Mouse (Mus musculus): ENCODE data around the gene Trp53bp2. TPM values are rescaled to one million over a fixed set of nuclear protein-coding genes. Genes with fewer than 3 reads are reported as not detected.

Gene Trp53bp2
- 1 to 10 TPM; 6.5 to 7.5 (median 6.6) TPM for polyA plus RNA-seq (2017; shearing (Covaris generic))

- ATAC-seq: peak; percentile 91
Observed at GRCm38 (mm10) chr1:182408684-182409327, at the start of gene Trp53bp2. TSS of gene Trp53bp2 (plus strand) at chr1:182409172.

DNA sequence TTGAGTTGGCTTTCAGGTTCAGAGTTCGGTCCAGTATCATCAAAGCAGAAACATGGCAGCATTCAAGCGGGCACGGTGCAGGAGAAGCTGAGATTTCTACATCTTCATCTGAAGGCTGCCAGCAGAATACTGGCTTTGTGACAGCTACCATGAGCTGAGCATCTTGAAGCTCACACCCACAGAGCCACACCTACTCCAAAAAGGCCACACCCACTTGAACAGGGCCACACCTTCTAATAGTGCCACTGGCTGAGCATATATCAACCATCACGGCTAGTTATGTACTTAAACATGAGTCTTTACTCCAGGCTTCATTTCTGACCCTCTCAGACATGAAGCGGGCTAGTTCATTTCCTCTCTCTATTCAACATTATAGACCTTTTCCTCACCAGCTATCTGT lies 46.3 kb upstream of the Trp53bp2 start:
- peak; percentile 29 for ATAC-seq

DNA sequence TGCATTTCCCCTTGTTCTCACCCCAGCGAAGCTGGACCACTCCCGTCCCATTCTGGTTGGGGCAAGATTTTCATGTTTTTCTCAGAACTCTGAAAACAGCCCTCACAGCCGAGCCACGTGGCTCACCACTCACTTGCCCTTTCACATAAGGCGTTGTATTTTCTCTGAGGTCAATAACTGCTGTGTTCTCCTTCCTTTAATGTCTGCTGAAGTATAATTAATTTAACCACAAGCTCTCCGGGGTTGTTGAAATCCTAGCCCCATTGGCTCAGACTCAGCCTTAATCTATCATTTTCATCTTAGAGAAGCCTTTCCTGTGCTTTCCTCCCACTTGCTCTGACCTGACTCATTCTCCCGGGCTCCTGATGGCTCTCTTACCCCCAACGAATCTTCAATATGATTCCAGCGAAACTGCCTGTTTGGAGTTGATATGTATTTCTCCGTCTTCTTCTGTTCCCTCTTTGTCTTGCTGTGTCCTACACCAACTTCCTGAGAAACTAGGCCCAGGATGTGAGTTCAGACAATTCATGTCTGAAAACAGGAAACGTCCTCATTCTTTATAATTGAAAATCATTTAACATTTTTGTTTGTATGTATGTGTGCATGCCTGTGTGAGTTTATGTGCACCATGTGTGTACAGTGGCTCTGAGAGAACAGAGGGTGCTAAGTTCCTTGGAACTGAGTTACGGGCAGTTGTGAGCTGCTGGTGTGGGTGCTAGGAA lies 45.1 kb upstream of the Trp53bp2 start:
- peak; percentile 71 for ATAC-seq

DNA sequence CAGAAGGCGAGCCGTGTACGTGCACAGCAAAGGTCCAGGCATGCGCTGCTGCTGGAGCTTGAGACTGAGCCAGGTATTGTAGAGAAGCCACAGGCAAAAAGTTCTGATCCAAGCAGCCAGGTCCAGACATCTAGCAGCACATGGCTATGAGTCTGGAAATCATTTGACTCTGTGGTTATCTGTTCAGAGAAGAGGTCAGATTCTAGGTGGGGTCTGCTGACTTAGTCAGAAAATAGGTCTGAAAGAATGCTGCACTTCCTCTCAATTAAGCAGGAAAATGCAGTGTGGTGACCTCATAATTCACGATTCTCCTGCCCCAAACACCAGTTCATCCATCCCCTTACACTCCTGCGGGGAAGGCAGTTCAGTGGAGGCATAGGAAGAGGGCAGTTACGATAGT lies 40.7 kb upstream of the Trp53bp2 start:
- ATAC-seq: no peak

- no peak for ATAC-seq
Observed at GRCm38 (mm10) chr1:182368782-182369181, 40.2 kb upstream of the Trp53bp2 start.

DNA sequence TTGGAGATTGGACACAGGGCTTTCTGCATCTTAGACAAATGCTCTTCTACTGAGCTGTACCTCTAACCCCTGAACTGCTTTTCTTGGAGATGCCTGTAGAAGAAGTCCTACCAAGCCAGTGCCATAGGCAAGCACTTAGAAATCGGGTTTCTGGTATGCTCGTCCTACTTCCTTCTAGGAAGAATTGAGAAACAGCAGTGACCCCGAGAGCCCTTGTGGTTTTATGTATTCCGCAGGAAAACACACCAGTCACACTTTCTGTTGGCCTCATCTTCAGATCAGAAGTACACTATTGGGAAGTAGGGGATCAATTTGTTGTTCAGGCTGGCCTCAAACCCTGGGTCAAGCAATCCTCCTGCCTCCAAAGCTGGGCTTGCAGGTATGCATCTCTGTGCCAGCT lies 39.5 kb upstream of the Trp53bp2 start:
- ATAC-seq: peak; percentile 25

DNA sequence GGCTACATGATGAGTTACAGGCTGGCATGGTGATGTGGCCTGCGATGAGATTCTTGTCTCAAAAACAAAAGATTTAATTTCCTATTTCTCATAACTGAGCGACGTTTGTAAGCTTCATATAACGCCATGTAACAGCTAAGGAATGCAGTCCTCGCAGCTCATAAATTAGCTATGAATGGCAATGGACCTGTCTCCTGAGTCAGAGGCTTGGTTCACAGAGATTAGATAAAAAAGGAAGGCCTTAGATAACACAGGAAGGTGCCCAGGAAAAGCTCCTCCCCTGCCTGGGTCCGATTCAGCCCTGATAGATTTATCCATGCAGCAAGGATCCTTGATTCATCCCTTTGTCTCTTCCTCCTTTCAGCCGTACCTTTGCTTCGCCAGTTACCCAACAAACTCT lies 37.1 kb upstream of the Trp53bp2 start:
- ATAC-seq: no peak

DNA sequence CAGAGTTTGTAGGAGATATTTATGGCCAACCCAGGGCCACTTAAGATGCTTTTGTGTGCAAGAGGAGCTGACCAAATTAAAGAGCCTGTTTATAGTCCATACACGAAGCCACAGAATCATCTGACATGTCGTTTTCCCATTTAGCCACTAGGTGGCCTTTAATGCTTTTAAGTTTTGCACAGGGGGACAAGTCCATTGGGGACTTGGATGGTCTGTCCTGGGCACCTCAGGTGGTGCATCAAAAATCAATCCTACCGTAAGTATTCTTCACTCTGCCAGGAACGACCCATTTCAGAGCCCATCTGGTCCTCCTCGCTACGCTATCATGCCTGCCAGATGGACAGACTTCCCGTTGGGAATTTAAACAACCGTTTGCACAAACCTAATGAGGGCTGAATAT lies 32.8 kb upstream of the Trp53bp2 start:
- ATAC-seq: peak; percentile 46

GRCm38 (mm10) chr1:182376826-182377225 lies 32.1 kb upstream of the Trp53bp2 start:
- ATAC-seq: no peak

GRCm38 (mm10) chr1:182377519-182377918 lies 31.5 kb upstream of the Trp53bp2 start:
- no peak for ATAC-seq

GRCm38 (mm10) chr1:182378205-182378835 lies 30.7 kb upstream of the Trp53bp2 start:
- no peak for ATAC-seq

DNA sequence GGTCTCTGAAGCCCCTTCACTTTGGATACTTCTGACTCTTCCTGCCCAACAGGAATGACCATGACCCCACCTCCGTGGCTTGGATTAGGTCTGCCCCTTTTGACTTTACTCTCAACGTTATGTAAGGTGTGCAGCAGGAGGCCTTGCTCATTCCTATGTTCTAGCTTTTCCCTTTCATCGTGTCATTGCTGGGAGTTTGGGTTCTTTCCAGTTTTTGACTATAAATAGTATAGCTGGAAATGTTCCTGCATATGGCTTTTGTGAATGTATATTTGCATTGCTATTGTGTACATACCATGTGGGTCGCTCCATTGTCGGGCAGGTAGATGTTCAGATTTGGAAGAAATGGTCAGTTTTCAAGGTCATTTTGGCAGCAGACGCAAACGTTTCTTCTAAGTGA lies 30.1 kb upstream of the Trp53bp2 start:
- no peak for ATAC-seq

DNA sequence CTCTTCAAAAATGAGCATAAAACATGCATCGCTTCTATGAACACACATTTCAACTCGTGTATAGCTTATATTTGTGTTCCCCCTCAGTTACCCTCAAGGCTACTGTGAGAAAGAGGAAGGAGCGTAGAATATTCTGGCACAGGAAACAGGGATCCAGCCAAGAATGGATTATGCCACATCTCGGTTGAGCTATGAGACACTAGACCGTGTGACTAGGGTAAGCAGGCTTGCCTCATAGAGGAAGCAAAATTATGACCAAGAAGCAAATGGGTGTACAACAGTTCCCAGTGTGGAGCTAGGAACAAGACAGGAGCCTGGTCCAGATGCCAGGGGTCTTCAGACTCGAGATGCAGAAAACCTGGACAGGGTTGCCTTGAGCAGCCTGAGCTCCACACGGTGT lies 28.3 kb upstream of the Trp53bp2 start:
- no peak for ATAC-seq

- ATAC-seq: no peak
Observed at GRCm38 (mm10) chr1:182381327-182381726, 27.6 kb upstream of the Trp53bp2 start.

DNA sequence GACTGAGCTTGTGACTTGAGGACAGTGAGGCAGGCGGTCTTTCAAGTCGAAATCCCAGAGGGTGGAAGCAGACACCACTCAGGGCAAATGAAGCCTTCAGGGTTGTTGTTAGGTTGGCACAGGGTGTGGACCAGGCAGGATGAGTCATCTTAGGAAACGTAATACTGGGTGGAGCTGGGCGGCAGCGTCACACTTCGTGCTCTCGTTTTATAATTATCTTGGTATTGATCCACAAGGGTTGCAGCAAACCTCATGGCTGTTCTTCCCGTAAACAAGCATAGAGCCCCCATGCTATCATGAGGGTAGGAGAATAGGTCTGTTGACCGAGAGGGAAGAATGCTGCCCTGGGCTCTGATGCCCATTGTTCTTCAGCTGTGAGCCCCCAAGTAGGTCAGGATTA lies 25.9 kb upstream of the Trp53bp2 start:
- peak; percentile 85 for ATAC-seq

DNA sequence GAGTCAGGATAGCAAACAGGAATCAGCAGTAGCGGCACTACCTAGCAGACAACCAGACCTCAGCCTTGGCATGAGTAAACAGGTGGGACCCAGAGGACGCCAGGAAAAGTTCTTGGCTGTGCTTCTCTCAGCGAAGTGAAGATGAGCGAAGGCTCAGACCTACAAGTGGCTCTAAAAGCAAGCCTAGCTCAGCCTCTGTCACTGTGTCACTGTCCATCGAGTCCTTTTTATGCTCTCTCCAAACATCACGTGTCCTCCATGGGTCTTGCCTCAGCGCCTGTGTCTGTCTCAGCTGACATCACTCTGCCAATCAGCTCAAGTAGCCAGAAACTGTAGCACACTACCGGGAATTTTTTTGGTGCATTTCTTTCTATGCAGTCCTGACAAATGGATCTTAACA lies 22.5 kb upstream of the Trp53bp2 start:
- no peak for ATAC-seq

GRCm38 (mm10) chr1:182388729-182389128 lies 20.2 kb upstream of the Trp53bp2 start:
- ATAC-seq: no peak

- no peak for ATAC-seq
Observed at GRCm38 (mm10) chr1:182398171-182398570, 10.8 kb upstream of the Trp53bp2 start.

DNA sequence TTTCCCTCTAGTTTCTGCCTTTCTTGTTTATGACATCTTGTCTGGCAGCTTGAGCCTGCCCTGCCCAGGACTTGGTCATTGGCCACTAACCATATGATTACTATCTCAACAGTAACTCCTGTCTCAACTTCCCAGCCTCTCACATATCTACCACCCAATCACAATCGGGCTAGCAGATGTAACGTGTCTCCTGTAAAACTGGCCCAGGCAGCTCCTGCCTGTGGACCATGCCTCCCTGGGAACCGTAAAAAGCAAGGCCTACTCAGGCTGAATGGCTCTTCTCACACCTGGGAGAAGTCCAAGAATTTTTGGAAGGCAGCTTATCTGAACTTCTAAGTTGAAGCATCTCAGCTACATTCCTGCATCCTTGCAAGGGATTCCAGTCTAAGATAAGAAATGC lies 10.2 kb upstream of the Trp53bp2 start:
- ATAC-seq: no peak

DNA sequence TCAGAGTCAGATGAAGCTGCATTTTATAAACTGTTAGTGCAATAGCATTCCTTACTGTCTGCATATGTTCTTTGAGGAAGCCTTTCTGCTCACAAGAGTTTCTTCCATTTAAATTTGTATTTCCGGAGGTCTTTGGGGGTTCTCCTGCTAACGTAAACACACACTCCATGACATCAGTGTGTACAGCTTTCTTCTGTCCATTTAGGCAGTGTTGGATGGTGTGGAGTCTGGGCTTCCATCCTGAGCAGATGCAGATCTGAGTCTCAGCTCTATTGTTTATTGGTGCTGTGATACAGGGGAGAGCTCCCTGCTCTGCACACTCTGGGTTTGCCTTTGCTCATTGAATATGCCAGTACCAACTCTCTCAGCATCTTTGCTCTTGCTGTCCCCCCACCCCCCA lies 9.8 kb upstream of the Trp53bp2 start:
- ATAC-seq: no peak

DNA sequence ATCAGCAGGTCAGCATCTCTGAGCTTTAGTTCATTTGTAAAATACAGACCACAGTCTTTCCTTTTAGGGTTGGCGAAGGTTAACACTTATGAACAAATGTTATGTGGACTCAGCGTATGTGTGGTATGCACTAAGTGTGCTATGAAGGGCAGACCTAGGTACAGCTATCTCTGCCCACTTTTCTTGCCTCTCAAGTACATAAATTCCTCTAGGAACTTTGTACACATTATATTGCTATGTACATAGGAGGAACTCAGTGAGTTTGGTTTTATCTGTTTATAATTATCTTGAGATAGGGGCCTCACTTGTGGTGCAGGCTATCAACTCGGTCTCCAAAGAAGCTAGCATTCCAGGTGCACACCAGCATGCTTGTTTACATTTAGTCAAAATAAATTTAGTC lies 9.1 kb upstream of the Trp53bp2 start:
- no peak for ATAC-seq

- ATAC-seq: no peak
Observed at GRCm38 (mm10) chr1:182403076-182403475, 5.9 kb upstream of the Trp53bp2 start.

DNA sequence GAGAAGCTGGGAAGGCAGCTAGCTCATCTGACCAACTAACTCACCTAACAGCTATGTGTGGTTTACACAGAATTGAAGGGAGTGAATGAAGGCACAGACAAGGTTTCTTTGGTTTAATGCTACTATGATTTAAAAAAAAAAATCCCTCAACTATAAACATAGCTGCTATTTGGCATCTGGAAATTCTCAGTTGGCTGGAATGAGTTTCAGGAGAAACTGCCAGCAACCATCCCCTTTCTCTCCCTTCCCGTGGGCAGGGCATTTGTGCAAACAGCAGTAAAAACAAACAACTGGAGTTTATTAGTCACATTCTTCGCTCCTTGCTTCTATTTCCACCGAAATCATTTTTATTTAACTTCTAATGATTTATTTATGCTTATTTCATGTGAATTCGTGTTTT lies 2.4 kb upstream of the Trp53bp2 start:
- ATAC-seq: no peak

- ATAC-seq: peak; percentile 12
Observed at GRCm38 (mm10) chr1:182408243-182408642, 729 bp upstream of the Trp53bp2 start.

Data from inflammation-experienced regulatory T-cells, adult 6 months (primary cell).